Mouse (Mus musculus) thymus, adult 2 months (tissue): ENCODE measurements around the gene Calcrl.

Experiments
- CTCF ChIP-seq: fragments of 200-500 bp; IDR thresholded peaks from 2 replicates; pipeline ENCODE4 v1.5.1; 2012; ENCODE audit warnings: mild to moderate bottlenecking, control low read depth, low read length, moderate library complexity, borderline replicate concordance; ENCODE audit not compliant: control insufficient read depth, poor library complexity, insufficient read depth; ENCODE audit errors: extremely low read depth
- POLR2A ChIP-seq: fragments of 200-500 bp; IDR thresholded peaks from 2 replicates; pipeline ENCODE4 v1.6.1; 2012; ENCODE audit warnings: mild to moderate bottlenecking, low read length, control low read depth, moderate library complexity; ENCODE audit not compliant: control insufficient read depth, poor library complexity, insufficient read depth; ENCODE audit errors: extremely low read depth

DNA sequence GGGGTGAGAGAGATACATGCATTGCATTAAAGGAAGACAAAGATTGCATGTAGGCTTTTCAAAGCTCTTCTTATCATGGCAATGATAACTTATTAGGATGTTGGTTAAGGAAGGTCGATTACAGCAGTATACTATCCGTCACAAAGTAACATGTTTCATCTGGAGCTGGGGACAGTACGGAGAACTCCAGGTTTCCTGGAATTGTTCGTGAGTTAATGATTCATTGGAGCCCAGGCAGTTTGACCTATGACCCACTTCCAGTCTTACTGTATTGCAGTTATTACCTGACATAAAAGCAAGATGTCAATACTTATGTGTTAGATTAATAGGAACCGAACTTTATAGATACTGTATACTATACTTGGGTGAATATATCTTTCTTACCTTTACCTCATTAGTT, 46.5 kb downstream of the Calcrl start:
- no peak for TF ChIP-seq CTCF
- no peak for TF ChIP-seq POLR2A
